Mouse (Mus musculus) lung, postnatal 10 days (tissue): Measurements from ENCODE around the gene Dab1.

Experiments
- DNase-seq: peaks from one replicate; pipeline ENCODE4 v3.0.0; 2021

Gene Dab1

GRCm38 (mm10) chr4:104122364-104122763 is 503.2 kb downstream of the Dab1 start:
- DNase-seq = no peak

- no peak for DNase-seq
These were observed 534.5 kb downstream of the Dab1 start for GRCm38 (mm10) chr4:104153637-104154036.

GRCm38 (mm10) chr4:104178067-104178466 is 558.9 kb downstream of the Dab1 start:
- DNase-seq = no peak

GRCm38 (mm10) chr4:104186311-104186710 is 567.2 kb downstream of the Dab1 start:
- DNase-seq = no peak

- peak; percentile 6 for DNase-seq
These were observed 579.5 kb downstream of the Dab1 start for GRCm38 (mm10) chr4:104198635-104199034.

GRCm38 (mm10) chr4:104201686-104202085 is 582.5 kb downstream of the Dab1 start:
- no peak for DNase-seq

- DNase-seq = no peak
These were observed 584.9 kb downstream of the Dab1 start for GRCm38 (mm10) chr4:104204047-104204446.

- DNase-seq = no peak
These were observed 587.5 kb downstream of the Dab1 start for GRCm38 (mm10) chr4:104206639-104207038.

GRCm38 (mm10) chr4:104209081-104209480 is 589.9 kb downstream of the Dab1 start:
- DNase-seq = peak; percentile 24

- DNase-seq = no peak
These were observed 591.6 kb downstream of the Dab1 start for GRCm38 (mm10) chr4:104210796-104211195.

- no peak for DNase-seq
These were observed 592.6 kb downstream of the Dab1 start for GRCm38 (mm10) chr4:104211531-104212455.

GRCm38 (mm10) chr4:104214724-104215123 is 595.6 kb downstream of the Dab1 start:
- no peak for DNase-seq

- no peak for DNase-seq
These were observed 598.2 kb downstream of the Dab1 start for GRCm38 (mm10) chr4:104217336-104217735.

GRCm38 (mm10) chr4:104218765-104219164 is 599.6 kb downstream of the Dab1 start:
- DNase-seq = peak; percentile 2

- no peak for DNase-seq
These were observed 600.9 kb downstream of the Dab1 start for GRCm38 (mm10) chr4:104220099-104220498.

- DNase-seq = no peak
These were observed 610.1 kb downstream of the Dab1 start for GRCm38 (mm10) chr4:104229296-104229695.

GRCm38 (mm10) chr4:104246506-104246905 is 627.3 kb downstream of the Dab1 start:
- DNase-seq = no peak

GRCm38 (mm10) chr4:104249462-104249861 is 630.3 kb downstream of the Dab1 start:
- no peak for DNase-seq

GRCm38 (mm10) chr4:104257776-104258175 is 638.6 kb downstream of the Dab1 start:
- no peak for DNase-seq

GRCm38 (mm10) chr4:104269422-104270172 is 650.4 kb downstream of the Dab1 start:
- DNase-seq = no peak

- DNase-seq = no peak
These were observed 651.0 kb downstream of the Dab1 start for GRCm38 (mm10) chr4:104270173-104270557.

GRCm38 (mm10) chr4:104275260-104275659 is 656.1 kb downstream of the Dab1 start:
- DNase-seq = no peak

GRCm38 (mm10) chr4:104276916-104277315 is 657.8 kb downstream of the Dab1 start:
- DNase-seq = no peak

- peak; percentile 5 for DNase-seq
These were observed 662.4 kb downstream of the Dab1 start for GRCm38 (mm10) chr4:104281518-104281917.
